Mouse (Mus musculus) MEL (cell line): ENCODE measurements at regions not wholly inside any gene's neighbourhood (a gene's known extent, or its start where the extent isn't known, plus 50 kb on each side); places are given as distances from the start of the nearest gene placed in this dataset.

Source experiments
- CHD2 ChIP-seq: IDR thresholded peaks from 2 replicates; pipeline ENCODE4 v1.6.1; 2011; ENCODE audit warnings: low read length, improper control_type of control experiment
- CTCF ChIP-seq, 3 experiments: IDR thresholded peaks in 2 of 3; conservative IDR thresholded peaks in 1 of 3; 2 replicates each; pipeline ENCODE4 v1.5.1; 2011 to 2012; ENCODE audit warnings: low read length in 3 of 3, low read depth in 2 of 3, mild to moderate bottlenecking in 2 of 3, improper control_type of control experiment in 1 of 3, inconsistent platforms in 1 of 3, mixed read lengths in 1 of 3, moderate library complexity in 1 of 3; ENCODE audit not compliant: control insufficient read depth in 1 of 3, insufficient read depth in 1 of 3, poor library complexity in 1 of 3, severe bottlenecking in 1 of 3
- HCFC1 ChIP-seq: IDR thresholded peaks from 2 replicates; pipeline ENCODE4 v1.6.1; 2012; ENCODE audit warnings: low read depth, mild to moderate bottlenecking, inconsistent platforms, low read length, improper control_type of control experiment, moderate library complexity
- POLR2A ChIP-seq, 2 experiments: IDR thresholded peaks; 2 replicates each; pipeline ENCODE4 v1.6.1; 2011 to 2012; ENCODE audit warnings: low read length in 2 of 2, mild to moderate bottlenecking in 2 of 2, control low read depth in 1 of 2, improper control_type of control experiment in 1 of 2, low read depth in 1 of 2, moderate library complexity in 1 of 2; ENCODE audit not compliant: control insufficient read depth in 1 of 2, insufficient read depth in 1 of 2, poor library complexity in 1 of 2
- TBP ChIP-seq: IDR thresholded peaks from 2 replicates; pipeline ENCODE4 v1.8.0; 2011; ENCODE audit warnings: low read depth, low read length, improper control_type of control experiment

- no peak for TF ChIP-seq CTCF (IDR thresholded peaks at IDR 0.05 in 2 of 3, conservative IDR thresholded peaks at IDR 0.05 in 1 of 3; ENCODE audit: control insufficient read depth in 1 of 3, insufficient read depth in 1 of 3, low read depth in 2 of 3, low read length in 3 of 3, poor library complexity in 1 of 3, severe bottlenecking in 1 of 3)
- TF ChIP-seq POLR2A (IDR thresholded peaks at IDR 0.05; ENCODE audit: control insufficient read depth in 1 of 2, insufficient read depth in 1 of 2, low read depth in 1 of 2, low read length in 2 of 2, poor library complexity in 1 of 2): no peak
- TF ChIP-seq TBP: no peak
- no peak for TF ChIP-seq CHD2
- TF ChIP-seq HCFC1: no peak
Observed at GRCm38 (mm10) chr2:138099777-138100176, 156.6 kb upstream of the Btbd3 start.
